Mouse (Mus musculus) kidney, embryonic 16.5 days (tissue): ENCODE measurements at regions not wholly inside any gene's neighbourhood (a gene's known extent, or its start where the extent isn't known, plus 50 kb on each side); places are given as distances from the start of the nearest gene placed in this dataset.

Experiments
- ATAC-seq: fragments of 200-750 bp; cut with Nextera tagmentation; 2 replicates; pipeline ENCODE4 v1.8.0; 2017; ENCODE audit warnings: moderate TSS enrichment; ENCODE audit not compliant: low FRiP score, low TSS enrichment
- H3K27ac ChIP-seq: fragments of 300-500 bp; sonication (generic); 2 replicates; pipeline ENCODE4 v1.5.1; 2014; ENCODE audit warnings: low read length
- H3K27me3 ChIP-seq: fragments of 300-500 bp; sonication (generic); 2 replicates; pipeline ENCODE4 v1.6.1; 2014; ENCODE audit warnings: low read length, control low read depth, mixed read lengths; ENCODE audit not compliant: insufficient read depth
- H3K36me3 ChIP-seq: fragments of 300-500 bp; sonication (generic); 2 replicates; pipeline ENCODE4 v1.6.1; 2014; ENCODE audit warnings: low read length, control low read depth, mixed read lengths; ENCODE audit not compliant: insufficient read depth
- H3K4me1 ChIP-seq: fragments of 300-500 bp; sonication (generic); 2 replicates; pipeline ENCODE4 v1.6.1; 2014; ENCODE audit warnings: low read length, control low read depth, mixed read lengths; ENCODE audit not compliant: insufficient read depth
- H3K4me2 ChIP-seq: fragments of 300-500 bp; sonication (generic); replicated peaks from 2 replicates; pipeline ENCODE4 v1.6.1; 2014; ENCODE audit warnings: low read depth, low read length
- H3K4me3 ChIP-seq: fragments of 300-500 bp; sonication (generic); 2 replicates; pipeline ENCODE4 v1.5.1; 2014; ENCODE audit warnings: mild to moderate bottlenecking, low read length
- H3K9ac ChIP-seq: fragments of 300-500 bp; sonication (generic); replicated peaks from 2 replicates; pipeline ENCODE4 v1.6.1; 2014; ENCODE audit warnings: low read length
- H3K9me3 ChIP-seq: fragments of 300-500 bp; sonication (generic); 2 replicates; pipeline ENCODE4 v1.6.1; 2016; ENCODE audit warnings: low read length, control low read depth
- WGBS: fragments of 180-500 bp; shearing (Covaris S2); extraction: QIAGEN DNeasy Blood & Tissue Kit; methylation state at CpG from one replicate; pipeline ENCODE4 v1.1.7; 2014; 5-methylcytosine and 5-hydroxymethylcytosine counted together

DNA sequence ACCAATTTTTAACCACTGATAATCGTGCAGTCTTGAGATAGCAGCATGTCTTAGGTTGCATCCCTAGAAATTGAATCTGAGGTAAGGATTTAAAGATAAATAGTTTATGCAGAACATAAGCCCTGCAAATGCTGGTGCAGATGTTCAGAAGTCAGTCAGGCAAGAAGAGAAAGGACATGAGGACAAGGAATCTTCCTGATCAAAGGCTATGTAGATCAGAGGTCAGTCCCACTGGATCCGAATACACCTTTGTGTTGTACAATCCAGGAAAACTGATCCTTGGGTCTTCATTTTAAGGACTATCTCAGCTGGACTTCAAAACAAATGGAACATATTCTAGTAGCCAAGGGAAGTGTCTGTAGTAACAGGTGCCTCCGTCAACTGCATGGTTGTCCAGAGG lies 121.7 kb upstream of the Mpped2 start:
- Histone ChIP-seq H3K9ac (no peak overlapping the region), H3K4me3 (no peak overlapping the region), H3K27me3 (no peaks in the 10 kb centered on the region), H3K4me2 (no peak overlapping the region), H3K27ac (no peak overlapping the region), H3K36me3 (no peaks in the 10 kb centered on the region), H3K9me3 (no peaks in the 10 kb centered on the region), H3K4me1 (no peaks in the 10 kb centered on the region)
- ATAC-seq: no peak
- 59% methylated on average over 3 of the region's 3 CpGs for WGBS

DNA sequence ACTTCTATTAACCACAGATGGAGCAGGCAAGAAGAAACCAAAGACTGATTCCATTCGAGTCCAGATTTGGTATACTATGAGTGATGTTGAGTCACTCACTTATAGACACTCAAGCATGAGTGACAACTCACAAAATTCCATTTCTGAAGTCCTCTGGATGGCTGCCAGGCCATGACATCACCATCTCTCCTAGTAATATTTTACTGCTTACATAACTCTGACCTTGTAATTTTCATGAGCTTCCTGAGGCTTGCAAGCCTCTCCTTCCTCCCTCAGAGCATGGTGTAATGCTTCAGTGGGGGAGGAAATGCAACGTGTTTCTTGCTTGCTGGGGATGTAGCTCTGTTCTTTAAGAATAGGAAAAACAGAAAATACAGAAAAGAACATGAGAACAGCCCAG lies 121.2 kb upstream of the Mpped2 start:
- 52% methylated on average over 2 of the region's 2 CpGs for WGBS
- H3K4me2 ChIP-seq: no peak overlapping the region
- H3K27ac ChIP-seq: no peak overlapping the region
- no peak for ATAC-seq
- no peaks in the 10 kb centered on the region for H3K27me3 ChIP-seq
- no peaks in the 10 kb centered on the region for H3K36me3 ChIP-seq
- no peak overlapping the region for H3K9ac ChIP-seq
- no peak overlapping the region for H3K4me3 ChIP-seq
- no peaks in the 10 kb centered on the region for H3K4me1 ChIP-seq
- H3K9me3 ChIP-seq: no peaks in the 10 kb centered on the region

DNA sequence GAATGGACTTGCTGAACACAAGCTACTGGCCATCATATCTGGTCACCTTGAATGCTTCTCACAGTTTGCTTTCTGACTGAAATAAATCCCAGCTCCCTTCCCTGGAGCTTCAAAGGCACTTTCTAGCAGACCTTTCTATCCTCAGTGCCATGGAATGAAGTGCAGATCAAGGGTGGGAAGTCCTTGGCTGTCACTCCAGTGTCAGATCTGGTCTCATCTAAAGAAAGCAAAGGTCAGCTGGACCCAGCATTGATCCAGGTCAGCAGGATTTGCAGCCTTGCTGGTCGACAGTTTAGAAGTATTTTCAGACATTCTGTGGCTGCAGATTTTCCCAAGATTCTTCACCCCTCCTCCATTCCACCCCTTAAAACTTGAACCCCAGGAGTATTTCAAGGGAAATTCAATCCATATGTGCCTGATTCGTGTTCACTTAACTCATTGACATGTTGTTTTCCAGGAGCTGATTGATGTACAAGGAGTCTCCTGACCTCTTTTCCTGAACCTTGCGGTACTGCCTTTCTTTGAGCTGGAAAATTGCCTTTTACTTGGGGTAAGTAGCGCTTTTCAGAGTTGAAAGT lies 116.2 kb upstream of the Mpped2 start:
- H3K4me1 ChIP-seq: no peaks in the 10 kb centered on the region
- H3K27ac ChIP-seq: no peak overlapping the region
- no peak overlapping the region for H3K4me2 ChIP-seq
- H3K36me3 ChIP-seq: no peaks in the 10 kb centered on the region
- no peak overlapping the region for H3K9ac ChIP-seq
- 23% methylated on average over 4 of the region's 4 CpGs for WGBS
- no peak overlapping the region for H3K4me3 ChIP-seq
- no peaks in the 10 kb centered on the region for H3K27me3 ChIP-seq
- H3K9me3 ChIP-seq: no peaks in the 10 kb centered on the region
- no peak for ATAC-seq

DNA sequence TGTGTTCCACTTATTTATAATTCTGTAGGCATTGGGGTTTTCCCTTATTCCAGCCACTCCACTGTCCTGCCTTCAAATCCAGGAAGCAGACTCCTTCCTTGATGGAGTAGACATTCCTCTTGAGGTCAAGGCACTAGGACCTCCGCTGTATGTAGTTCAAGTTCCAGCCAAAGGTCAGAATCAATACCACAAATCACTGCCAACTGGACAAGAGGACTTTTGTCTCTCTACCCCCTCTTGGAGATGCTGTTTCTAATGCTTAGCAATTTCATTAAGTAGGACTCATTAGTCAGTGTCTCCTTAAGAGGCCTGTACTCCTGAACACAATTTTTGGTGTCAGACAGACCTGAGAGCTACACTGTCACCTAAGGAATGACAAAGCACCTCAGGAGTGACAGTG lies 115.0 kb upstream of the Mpped2 start:
- 55% methylated on average over 1 of the region's 1 CpGs for WGBS
- H3K27me3 ChIP-seq: no peaks in the 10 kb centered on the region
- no peak overlapping the region for H3K4me2 ChIP-seq
- no peak overlapping the region for H3K27ac ChIP-seq
- no peak overlapping the region for H3K9ac ChIP-seq
- H3K9me3 ChIP-seq: no peaks in the 10 kb centered on the region
- H3K36me3 ChIP-seq: no peaks in the 10 kb centered on the region
- no peak overlapping the region for H3K4me3 ChIP-seq
- no peaks in the 10 kb centered on the region for H3K4me1 ChIP-seq
- ATAC-seq: no peak

DNA sequence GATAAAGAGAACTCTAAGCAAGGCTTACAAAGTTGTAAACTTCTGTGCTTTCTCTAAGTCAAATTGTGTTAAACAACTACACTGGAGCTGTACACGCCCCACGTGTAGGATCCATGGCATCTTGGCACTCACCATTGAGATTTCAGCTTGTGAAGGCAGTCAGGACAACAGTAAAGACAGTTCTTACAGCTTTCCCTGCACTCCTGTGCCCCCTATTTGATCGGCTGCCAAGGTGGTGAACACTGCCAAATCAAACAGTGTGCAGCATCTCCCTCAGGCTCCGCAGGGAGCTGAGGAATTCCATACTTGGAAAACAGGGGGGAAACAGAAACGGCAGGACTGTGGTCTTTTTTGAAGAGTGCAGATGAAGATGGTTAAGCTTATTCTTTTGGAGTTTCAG lies 112.4 kb upstream of the Mpped2 start:
- peak; percentile 31; the same call in 1 of the 2 replicates for ATAC-seq
- H3K36me3 ChIP-seq: no peaks in the 10 kb centered on the region
- H3K4me2 ChIP-seq: no peak overlapping the region
- H3K4me3 ChIP-seq: no peak overlapping the region
- H3K9me3 ChIP-seq: no peaks in the 10 kb centered on the region
- no peak overlapping the region for H3K27ac ChIP-seq
- no peak overlapping the region for H3K9ac ChIP-seq
- H3K4me1 ChIP-seq: no peaks in the 10 kb centered on the region
- no peaks in the 10 kb centered on the region for H3K27me3 ChIP-seq
- WGBS: 49% methylated on average over 5 of the region's 5 CpGs

DNA sequence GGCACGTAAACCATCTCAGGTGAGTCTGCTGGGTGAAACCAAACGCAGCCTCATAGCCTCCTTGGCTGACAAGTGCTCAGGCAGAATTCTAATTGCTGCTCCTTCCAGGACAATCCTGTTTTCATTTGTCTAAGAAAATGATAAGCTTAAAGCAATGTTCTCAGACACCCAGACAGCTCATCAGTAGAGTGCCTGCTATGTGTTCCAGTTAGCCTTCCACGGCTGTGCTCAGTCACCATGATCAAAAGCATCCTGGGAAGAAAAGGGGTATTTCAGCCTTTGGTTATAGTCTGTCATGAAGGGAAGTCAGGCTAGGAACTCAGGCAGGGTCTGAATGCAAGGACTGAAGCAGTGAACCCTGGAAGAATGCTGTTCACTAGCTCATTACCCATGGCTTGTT lies 71.8 kb upstream of the Mpped2 start:
- Histone ChIP-seq H3K9me3 (no peaks in the 10 kb centered on the region), H3K36me3 (no peaks in the 10 kb centered on the region), H3K4me2 (no peak overlapping the region), H3K4me3 (no peak overlapping the region), H3K27ac (no peak overlapping the region), H3K27me3 (no peaks in the 10 kb centered on the region), H3K4me1 (no peaks in the 10 kb centered on the region), H3K9ac (no peak overlapping the region)
- 83% methylated on average over 3 of the region's 3 CpGs for WGBS
- ATAC-seq: no peak

DNA sequence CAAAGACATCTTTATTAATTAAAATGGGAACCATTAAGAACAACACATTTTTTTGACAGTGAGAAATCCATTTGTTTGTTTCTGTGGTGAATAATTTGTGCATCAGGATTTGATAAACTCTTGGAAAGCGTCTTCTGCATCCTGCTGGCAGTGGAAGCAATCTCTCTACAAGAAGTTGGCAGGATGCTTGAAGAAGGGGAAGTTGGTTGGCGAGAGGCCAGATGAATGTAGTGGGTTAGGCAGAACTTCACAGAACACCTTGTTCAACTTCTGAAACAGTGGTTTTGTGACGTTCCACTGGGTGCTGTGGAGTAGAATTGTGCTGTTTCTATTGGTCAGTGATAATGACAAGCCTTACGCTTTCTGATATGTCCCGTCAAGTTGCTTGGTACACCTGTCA lies 70.7 kb upstream of the Mpped2 start:
- H3K36me3 ChIP-seq: no peaks in the 10 kb centered on the region
- no peak overlapping the region for H3K4me2 ChIP-seq
- WGBS: 80% methylated on average over 5 of the region's 5 CpGs
- no peaks in the 10 kb centered on the region for H3K4me1 ChIP-seq
- ATAC-seq: no peak
- H3K9ac ChIP-seq: no peak overlapping the region
- H3K27me3 ChIP-seq: no peaks in the 10 kb centered on the region
- no peak overlapping the region for H3K4me3 ChIP-seq
- H3K27ac ChIP-seq: no peak overlapping the region
- no peaks in the 10 kb centered on the region for H3K9me3 ChIP-seq

DNA sequence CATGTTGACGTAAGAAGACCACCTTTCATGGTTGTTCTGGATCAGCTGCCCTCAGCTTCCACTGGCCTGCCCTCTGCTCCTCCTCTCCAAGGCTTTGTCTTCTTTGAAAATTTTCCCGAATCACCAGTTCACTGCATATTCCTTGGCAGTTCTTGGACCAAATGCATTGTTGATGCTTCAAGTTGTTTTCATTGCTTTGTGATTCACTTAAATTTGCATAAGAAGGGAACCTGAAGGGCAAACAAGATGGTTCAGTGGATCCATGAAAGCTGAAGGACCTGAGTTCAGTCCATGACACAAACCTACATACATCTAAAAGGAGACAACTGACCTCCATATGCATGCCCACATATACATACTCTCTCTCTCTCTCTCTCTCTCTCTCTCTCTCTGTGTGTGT lies 69.4 kb upstream of the Mpped2 start:
- no peaks in the 10 kb centered on the region for H3K27me3 ChIP-seq
- no peak overlapping the region for H3K9ac ChIP-seq
- H3K9me3 ChIP-seq: no peaks in the 10 kb centered on the region
- ATAC-seq: no peak
- WGBS: 84% methylated on average over 2 of the region's 2 CpGs
- no peak overlapping the region for H3K27ac ChIP-seq
- H3K4me3 ChIP-seq: no peak overlapping the region
- no peak overlapping the region for H3K4me2 ChIP-seq
- no peaks in the 10 kb centered on the region for H3K4me1 ChIP-seq
- H3K36me3 ChIP-seq: no peaks in the 10 kb centered on the region

DNA sequence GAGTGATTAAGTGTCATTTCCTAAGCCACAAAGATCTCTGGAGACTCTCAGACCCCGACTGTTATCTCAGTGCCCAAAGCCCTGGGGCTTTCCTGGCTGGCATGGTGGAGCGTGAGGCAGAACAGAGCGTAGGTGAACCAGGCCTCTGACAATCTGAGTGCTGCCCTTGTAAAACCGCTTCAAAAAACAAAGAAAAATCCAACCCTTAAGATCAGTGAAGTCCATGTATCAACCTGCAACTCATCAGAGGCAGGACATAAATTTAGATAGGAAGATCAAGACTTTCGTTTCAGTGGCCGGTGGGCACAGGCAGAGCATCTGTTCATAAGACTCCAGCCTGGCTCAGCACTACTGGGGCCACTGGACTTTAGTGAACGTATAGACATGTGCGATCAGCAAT lies 61.1 kb upstream of the Mpped2 start:
- Histone ChIP-seq H3K4me2 (no peak overlapping the region), H3K9ac (no peak overlapping the region), H3K4me1 (no peaks in the 10 kb centered on the region), H3K4me3 (no peak overlapping the region), H3K27me3 (no peaks in the 10 kb centered on the region), H3K27ac (no peak overlapping the region), H3K36me3 (no peaks in the 10 kb centered on the region), H3K9me3 (no peaks in the 10 kb centered on the region)
- 77% methylated on average over 8 of the region's 8 CpGs for WGBS
- no peak for ATAC-seq
